Mouse (Mus musculus) embryo, embryonic 9.5 days (tissue): ENCODE results near the gene Tac4.

ENCODE experiments used
- DNase-seq: peaks from one replicate; pipeline ENCODE4 v3.0.0-alpha.2; 2017; ENCODE audit errors: extremely low spot score

The Tac4 gene

GRCm38 (mm10) chr11:95261178-95261751 is at the start of gene Tac4:
Gene Tac4, plus strand, starts transcription at chr11:95261529.
- DNase-seq = no peak

- no peak for DNase-seq
Measured at GRCm38 (mm10) chr11:95213607-95214006, 47.7 kb upstream of the Tac4 start.

GRCm38 (mm10) chr11:95214305-95214704 is 47.0 kb upstream of the Tac4 start:
- DNase-seq = no peak

- no peak for DNase-seq
Measured at GRCm38 (mm10) chr11:95216193-95216592, 45.1 kb upstream of the Tac4 start.

- DNase-seq = no peak
Measured at GRCm38 (mm10) chr11:95219111-95219510, 42.2 kb upstream of the Tac4 start.

- DNase-seq = peak; percentile 50
Measured at GRCm38 (mm10) chr11:95223473-95223872, 37.9 kb upstream of the Tac4 start.

- no peak for DNase-seq
Measured at GRCm38 (mm10) chr11:95224124-95224893, 37.0 kb upstream of the Tac4 start.

GRCm38 (mm10) chr11:95225448-95225847 is 35.9 kb upstream of the Tac4 start:
- peak; percentile 51 for DNase-seq

GRCm38 (mm10) chr11:95227467-95227866 is 33.9 kb upstream of the Tac4 start:
- DNase-seq = no peak

GRCm38 (mm10) chr11:95231688-95232328 is 29.5 kb upstream of the Tac4 start:
- peak; percentile 89 for DNase-seq

GRCm38 (mm10) chr11:95232329-95232696 is 29.0 kb upstream of the Tac4 start:
- DNase-seq = no peak

- no peak for DNase-seq
Measured at GRCm38 (mm10) chr11:95238477-95238876, 22.9 kb upstream of the Tac4 start.

GRCm38 (mm10) chr11:95242653-95243052 is 18.7 kb upstream of the Tac4 start:
- no peak for DNase-seq

GRCm38 (mm10) chr11:95245456-95245855 is 15.9 kb upstream of the Tac4 start:
- DNase-seq = no peak

- DNase-seq = no peak
Measured at GRCm38 (mm10) chr11:95247065-95247464, 14.3 kb upstream of the Tac4 start.

GRCm38 (mm10) chr11:95250110-95250509 is 11.2 kb upstream of the Tac4 start:
- DNase-seq = no peak

GRCm38 (mm10) chr11:95251295-95251694 is 10.0 kb upstream of the Tac4 start:
- peak; percentile 82 for DNase-seq

GRCm38 (mm10) chr11:95252104-95252503 is 9.2 kb upstream of the Tac4 start:
- no peak for DNase-seq

GRCm38 (mm10) chr11:95254165-95254564 is 7.2 kb upstream of the Tac4 start:
- no peak for DNase-seq

GRCm38 (mm10) chr11:95255747-95256146 is 5.6 kb upstream of the Tac4 start:
- no peak for DNase-seq

- no peak for DNase-seq
Measured at GRCm38 (mm10) chr11:95257930-95258329, 3.4 kb upstream of the Tac4 start.

GRCm38 (mm10) chr11:95258490-95258889 is 2.8 kb upstream of the Tac4 start:
- peak; percentile 87 for DNase-seq
